Mouse (Mus musculus) forebrain, embryonic 14.5 days (tissue): ENCODE measurements at regions not wholly inside any gene's neighbourhood (a gene's known extent, or its start where the extent isn't known, plus 50 kb on each side); places are given as distances from the start of the nearest gene placed in this dataset.
A peak's percentile ranks its signal among the peaks of the same experiment; 100 is the strongest.

ENCODE experiments used
- ATAC-seq: fragments of 200-750 bp; cut with Nextera tagmentation; 2 replicates; pipeline ENCODE4 v1.8.0; 2017; ENCODE audit warnings: mild to moderate bottlenecking, moderate library complexity
- DNase-seq: peaks from one replicate; pipeline ENCODE4 v3.0.0-alpha.2; 2015; ENCODE audit warnings: low spot score
- H3K27ac ChIP-seq: fragments of 300-500 bp; sonication (generic); 2 replicates; pipeline ENCODE4 v1.5.1; 2014; ENCODE audit warnings: low read depth, mild to moderate bottlenecking, control low read depth, low read length, moderate library complexity
- H3K27me3 ChIP-seq: fragments of 300-500 bp; sonication (generic); replicated peaks from 2 replicates; pipeline ENCODE4 v1.6.1; 2014; ENCODE audit warnings: low read length, control low read depth, mixed read lengths; ENCODE audit not compliant: control insufficient read depth, insufficient read depth
- H3K36me3 ChIP-seq: fragments of 300-500 bp; sonication (generic); 2 replicates; pipeline ENCODE4 v1.6.1; 2014; ENCODE audit warnings: low read length, control low read depth; ENCODE audit not compliant: control insufficient read depth, insufficient read depth
- H3K4me1 ChIP-seq: fragments of 300-500 bp; sonication (generic); 2 replicates; pipeline ENCODE4 v1.6.1; 2014; ENCODE audit warnings: antibody characterized with exemption, low read length, control low read depth; ENCODE audit not compliant: control insufficient read depth, insufficient read depth
- H3K4me2 ChIP-seq: fragments of 300-500 bp; sonication (generic); 2 replicates; pipeline ENCODE4 v1.6.1; 2014; ENCODE audit warnings: mild to moderate bottlenecking, control low read depth, low read length
- H3K4me3 ChIP-seq: fragments of 300-500 bp; sonication (generic); 2 replicates; pipeline ENCODE4 v1.5.1; 2014; ENCODE audit warnings: low read depth, low read length, control low read depth
- H3K9ac ChIP-seq: fragments of 300-500 bp; sonication (generic); 2 replicates; pipeline ENCODE4 v1.6.1; 2014; ENCODE audit warnings: mild to moderate bottlenecking, low read length, control low read depth, moderate library complexity
- H3K9me3 ChIP-seq: fragments of 300-500 bp; sonication (generic); replicated peaks from 2 replicates; pipeline ENCODE4 v1.6.1; 2016; ENCODE audit warnings: low read length, control low read depth, mixed read lengths; ENCODE audit not compliant: control insufficient read depth
- WGBS: fragments of 180-500 bp; shearing (Covaris S2); extraction: QIAGEN DNeasy Blood & Tissue Kit; methylation state at CpG from one replicate; pipeline ENCODE4 v1.1.7; 2014; 5-methylcytosine and 5-hydroxymethylcytosine counted together

DNA sequence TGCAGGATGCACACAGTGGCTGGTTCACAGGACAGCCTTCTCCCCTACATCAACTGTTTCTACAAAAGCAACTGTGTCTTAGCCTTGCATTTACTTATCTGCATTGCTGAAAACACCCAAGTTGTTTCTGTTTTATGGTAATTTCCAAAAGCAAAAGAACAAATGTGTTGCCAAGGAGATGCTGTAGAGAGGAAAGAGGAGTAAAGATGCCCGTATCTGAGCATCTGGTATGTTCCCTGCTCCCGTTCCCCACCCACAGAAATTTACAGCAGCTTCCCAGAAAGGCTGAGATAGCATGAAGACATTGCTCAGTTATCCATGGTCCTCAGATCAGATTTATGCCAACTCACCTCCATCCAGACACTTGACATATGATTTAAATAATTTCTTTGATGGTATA lies 104.5 kb upstream of the Npy2r start:
- Histone ChIP-seq H3K27me3 (no peaks in the 10 kb centered on the region), H3K4me2 (no peak overlapping the region), H3K36me3 (no peaks in the 10 kb centered on the region), H3K27ac (no peak overlapping the region), H3K4me3 (no peak overlapping the region), H3K9me3 (no peaks in the 10 kb centered on the region), H3K4me1 (no peaks in the 10 kb centered on the region), H3K9ac (no peak overlapping the region)
- DNase-seq, result no peak
- ATAC-seq, result no peak
- WGBS, result 53% methylated on average over 2 of the region's 2 CpGs

DNA sequence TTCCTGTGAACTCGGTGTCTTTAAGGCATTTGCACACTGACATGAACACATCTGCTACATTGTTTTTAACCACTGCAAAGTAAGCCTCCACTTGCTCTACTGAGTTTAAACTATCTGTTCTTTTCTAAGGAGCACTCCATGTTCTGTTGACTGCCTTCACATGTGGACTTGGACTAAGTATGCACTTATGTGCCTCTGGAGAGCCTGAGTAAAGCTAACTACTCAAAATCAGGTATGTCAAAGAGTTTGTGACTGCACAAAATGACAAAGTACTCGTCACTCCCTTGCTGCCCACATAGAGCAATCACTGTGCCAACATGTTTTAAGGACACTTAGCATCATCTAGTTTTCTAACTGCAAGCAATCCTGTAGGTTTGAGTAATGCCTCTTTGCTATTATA lies 92.2 kb upstream of the Npy2r start:
- no peak for DNase-seq

GRCm38 (mm10) chr3:82636666-82637065 lies 88.8 kb upstream of the Npy2r start:
- peak; percentile 52; the same call in 1 of the 2 replicates for ATAC-seq
- 38% methylated on average over 3 of the region's 3 CpGs for WGBS

More for the DNA sequence above, 92.2 kb upstream of the Npy2r start:
- Histone ChIP-seq H3K9me3 (no peaks in the 10 kb centered on the region), H3K9ac (no peak overlapping the region), H3K27ac (no peak overlapping the region), H3K27me3 (no peaks in the 10 kb centered on the region), H3K4me1 (no peaks in the 10 kb centered on the region), H3K36me3 (no peaks in the 10 kb centered on the region), H3K4me3 (no peak overlapping the region), H3K4me2 (no peak overlapping the region)
- WGBS, result 87% methylated on average over 2 of the region's 2 CpGs
- no peak for ATAC-seq

GRCm38 (mm10) chr3:82620418-82621003 lies 72.6 kb upstream of the Npy2r start:
- DNase-seq (peak; percentile 47), ATAC-seq (peak; percentile 65)
- Histone ChIP-seq H3K4me1 (no peaks in the 10 kb centered on the region), H3K4me2 (no peak overlapping the region), H3K36me3 (no peaks in the 10 kb centered on the region), H3K27ac (no peak overlapping the region), H3K4me3 (no peak overlapping the region), H3K9ac (no peak overlapping the region), H3K9me3 (no peaks in the 10 kb centered on the region), H3K27me3 (no peaks in the 10 kb centered on the region)
- 72% methylated on average over 3 of the region's 3 CpGs for WGBS

More at GRCm38 (mm10) chr3:82636666-82637065, 88.8 kb upstream of the Npy2r start:
- DNase-seq, result peak; percentile 33
- Histone ChIP-seq H3K9ac (no peak overlapping the region), H3K4me2 (no peak overlapping the region), H3K9me3 (no peaks in the 10 kb centered on the region), H3K4me3 (no peak overlapping the region), H3K4me1 (no peaks in the 10 kb centered on the region), H3K27me3 (no peaks in the 10 kb centered on the region), H3K36me3 (no peaks in the 10 kb centered on the region), H3K27ac (no peak overlapping the region)

DNA sequence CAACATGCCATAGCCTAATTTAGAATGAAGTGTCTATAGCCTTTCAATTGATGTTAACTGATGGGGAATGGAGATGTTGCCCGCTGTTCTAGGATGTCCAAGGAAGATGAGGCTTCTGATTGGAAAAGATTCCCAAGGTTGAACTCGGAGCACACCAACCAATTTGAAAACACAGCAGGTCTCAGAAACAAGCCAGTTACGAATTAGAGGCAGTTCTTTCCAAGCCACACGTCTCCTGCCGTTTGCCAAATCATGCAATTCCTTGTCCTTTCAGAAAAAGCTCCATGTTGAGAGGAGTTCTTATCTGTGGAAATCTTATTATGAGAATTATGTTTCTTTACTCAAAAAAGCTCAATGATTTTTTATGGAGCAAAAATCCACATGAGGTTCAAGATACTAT lies 71.5 kb upstream of the Npy2r start:
- Histone ChIP-seq H3K9me3 (no peaks in the 10 kb centered on the region), H3K27ac (no peak overlapping the region), H3K4me1 (no peaks in the 10 kb centered on the region), H3K27me3 (no peaks in the 10 kb centered on the region), H3K36me3 (no peaks in the 10 kb centered on the region), H3K9ac (no peak overlapping the region), H3K4me3 (no peak overlapping the region), H3K4me2 (no peak overlapping the region)
- ATAC-seq, result no peak
- DNase-seq, result no peak
- 85% methylated on average over 5 of the region's 5 CpGs for WGBS

DNA sequence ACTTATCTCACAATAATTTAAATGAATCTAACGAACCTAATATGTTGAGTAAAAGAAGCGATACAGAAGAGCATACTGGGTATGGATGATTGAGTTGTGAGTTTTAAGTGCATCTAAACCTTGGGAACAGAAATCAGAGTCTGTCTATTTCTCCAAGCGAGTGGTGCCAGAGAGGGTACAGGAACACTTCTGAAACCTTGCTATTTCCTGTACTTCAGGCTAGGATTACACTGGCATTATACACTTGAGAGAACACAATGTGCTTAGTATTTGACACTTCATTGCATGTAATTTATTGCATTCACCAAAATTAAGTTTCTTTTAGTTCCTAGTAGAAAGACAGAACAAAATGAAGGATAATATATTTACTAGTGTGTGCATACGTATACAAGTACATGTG lies 54.0 kb upstream of the Npy2r start:
- DNase-seq (no peak), ATAC-seq (no peak)
- 90% methylated on average over 4 of the region's 4 CpGs for WGBS
- no peak overlapping the region for H3K9ac ChIP-seq
- no peaks in the 10 kb centered on the region for H3K27me3 ChIP-seq
- no peak overlapping the region for H3K4me2 ChIP-seq
- no peaks in the 10 kb centered on the region for H3K4me1 ChIP-seq
- no peak overlapping the region for H3K27ac ChIP-seq
- no peaks in the 10 kb centered on the region for H3K36me3 ChIP-seq
- no peak overlapping the region for H3K4me3 ChIP-seq
- no peaks in the 10 kb centered on the region for H3K9me3 ChIP-seq

GRCm38 (mm10) chr3:82598656-82599055 lies 50.8 kb upstream of the Npy2r start:
- ATAC-seq (no peak), DNase-seq (peak; percentile 25)
- Histone ChIP-seq H3K36me3 (no peaks in the 10 kb centered on the region), H3K4me2 (no peak overlapping the region), H3K9me3 (no peaks in the 10 kb centered on the region), H3K4me1 (no peaks in the 10 kb centered on the region), H3K4me3 (no peak overlapping the region), H3K27me3 (no peaks in the 10 kb centered on the region), H3K27ac (no peak overlapping the region), H3K9ac (no peak overlapping the region)
- 85% methylated on average over 1 of the region's 1 CpGs for WGBS
